Mouse (Mus musculus) limb, embryonic 15.5 days (tissue): ENCODE results near the gene Zfp40. TPM values are rescaled to one million over a fixed set of nuclear protein-coding genes. Genes with fewer than 3 reads are reported as not detected.
"Not testable (repeated sequence)": the region's sequence is repeated elsewhere in the genome, so short reads cannot be mapped to it uniquely, and the experiment has no call there.

ENCODE experiments used
- ATAC-seq: fragments of 200-750 bp; cut with Nextera tagmentation; 2 replicates; pipeline ENCODE4 v1.8.0; 2017; ENCODE audit warnings: low read depth, moderate TSS enrichment; ENCODE audit not compliant: insufficient number of reproducible peaks, low FRiP score, low TSS enrichment
- H3K27ac ChIP-seq: fragments of 300-500 bp; sonication (generic); 2 replicates; pipeline ENCODE4 v1.5.1; 2015; ENCODE audit warnings: moderate library complexity, mild to moderate bottlenecking, inconsistent platforms
- H3K27me3 ChIP-seq: fragments of 300-500 bp; sonication (generic); 2 replicates; pipeline ENCODE4 v1.6.1; 2015; ENCODE audit warnings: inconsistent platforms
- H3K36me3 ChIP-seq: fragments of 300-500 bp; sonication (generic); 2 replicates; pipeline ENCODE4 v1.6.1; 2015; ENCODE audit warnings: inconsistent platforms
- H3K4me1 ChIP-seq: fragments of 300-500 bp; sonication (generic); 2 replicates; pipeline ENCODE4 v1.6.1; 2015; ENCODE audit warnings: inconsistent platforms
- H3K4me2 ChIP-seq: fragments of 300-500 bp; sonication (generic); 2 replicates; pipeline ENCODE4 v1.6.1; 2015; ENCODE audit warnings: mild to moderate bottlenecking, inconsistent platforms
- H3K4me3 ChIP-seq: fragments of 300-500 bp; sonication (generic); 2 replicates; pipeline ENCODE4 v1.5.1; 2015; ENCODE audit warnings: mild to moderate bottlenecking, inconsistent platforms
- H3K9ac ChIP-seq: fragments of 300-500 bp; sonication (generic); 2 replicates; pipeline ENCODE4 v1.6.1; 2015; ENCODE audit warnings: inconsistent platforms
- H3K9me3 ChIP-seq: fragments of 300-500 bp; sonication (generic); 2 replicates; pipeline ENCODE4 v1.6.1; 2016; ENCODE audit warnings: inconsistent platforms
- WGBS: fragments of 180-500 bp; shearing (Covaris S2); methylation state at CpG from one replicate; pipeline ENCODE4 v1.1.7; 2015; 5-methylcytosine and 5-hydroxymethylcytosine counted together
- polyA plus RNA-seq: library from polyadenylated mRNA; unstranded; fragments of >200 nt; fragmentation: Nextera tagmentation; extraction: Ambion mirVana; gene quantifications from 2 replicates; pipeline ENCODE4 v1.2.1, GENCODE M21; 2015

Zfp40 gene
- polyA plus RNA-seq = 11.6 TPM in 2 replicates

DNA sequence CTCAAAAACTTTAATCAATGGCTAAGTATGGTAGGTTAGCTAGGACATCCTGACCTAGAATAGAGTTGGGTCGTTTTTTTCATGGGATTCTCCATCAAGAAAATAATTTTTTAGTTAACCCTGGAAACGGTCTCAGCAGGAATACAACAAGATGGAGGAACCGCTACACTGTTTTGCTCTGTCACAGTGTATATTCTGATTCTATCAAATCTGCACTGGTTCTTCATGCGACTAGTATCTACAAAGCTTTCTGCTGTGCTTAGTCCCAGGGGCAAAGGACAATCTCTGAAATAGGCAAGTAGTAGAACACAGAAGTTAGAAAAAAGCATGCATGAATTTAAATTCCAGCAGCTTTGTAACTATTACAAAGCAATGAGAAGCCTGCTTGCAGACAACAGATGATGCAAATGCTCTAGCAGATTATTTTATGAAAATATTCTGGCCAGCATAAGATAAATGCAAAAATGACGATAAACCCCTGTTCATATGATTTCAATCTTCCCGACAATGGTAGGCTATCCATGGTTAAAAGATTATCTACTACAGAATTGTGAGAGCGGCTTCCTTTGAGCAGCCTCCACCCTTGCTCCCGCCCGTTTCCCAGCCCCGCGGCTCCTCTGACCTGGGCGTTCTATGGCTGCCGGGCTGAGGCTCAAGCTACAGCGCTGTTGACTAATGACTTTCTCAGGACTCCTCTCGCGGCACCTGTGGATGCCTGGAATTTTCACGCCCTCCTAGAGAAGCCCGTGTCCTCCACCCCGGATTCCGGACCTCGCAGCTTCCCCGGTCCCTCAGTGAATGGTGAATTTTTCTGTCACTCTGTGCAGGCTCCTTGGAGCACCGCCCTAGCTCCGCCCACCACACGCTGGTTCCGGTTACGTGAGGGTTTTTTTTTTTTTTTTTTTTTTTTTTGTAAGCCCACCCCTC lies at the start of gene Zfp40:
Gene Zfp40, minus strand, starts transcription at position 800 of the 927 bp plus-strand sequence.
- ATAC-seq = peak; percentile 100
- 5% methylated on average over 27 of the region's 27 CpGs for WGBS
- H3K4me1 ChIP-seq = peaks cover 4% of the 10 kb centered on the region
- peak within 1 kb of the TSS; percentile 63 for H3K9ac ChIP-seq
- peak within 1 kb of the TSS; percentile 64 for H3K4me2 ChIP-seq
- peak within 1 kb of the TSS; percentile 73 for H3K4me3 ChIP-seq
- no peaks in the 10 kb centered on the region for H3K27me3 ChIP-seq
- no peaks in the 10 kb centered on the region for H3K9me3 ChIP-seq
- peak within 1 kb of the TSS; percentile 88 for H3K27ac ChIP-seq
- H3K36me3 ChIP-seq = no peaks in the 10 kb centered on the region

GRCm38 (mm10) chr17:23218320-23218719 lies 25.3 kb upstream of the Zfp40 start:
- no peak overlapping the region for H3K4me2 ChIP-seq
- 84% methylated on average over 2 of the region's 2 CpGs for WGBS
- H3K9me3 ChIP-seq = no peaks in the 10 kb centered on the region
- H3K27ac ChIP-seq = no peak overlapping the region
- H3K9ac ChIP-seq = no peak overlapping the region
- H3K27me3 ChIP-seq = no peaks in the 10 kb centered on the region
- no peak for ATAC-seq
- H3K4me3 ChIP-seq = no peak overlapping the region
- H3K36me3 ChIP-seq = no peaks in the 10 kb centered on the region
- H3K4me1 ChIP-seq = no peaks in the 10 kb centered on the region

DNA sequence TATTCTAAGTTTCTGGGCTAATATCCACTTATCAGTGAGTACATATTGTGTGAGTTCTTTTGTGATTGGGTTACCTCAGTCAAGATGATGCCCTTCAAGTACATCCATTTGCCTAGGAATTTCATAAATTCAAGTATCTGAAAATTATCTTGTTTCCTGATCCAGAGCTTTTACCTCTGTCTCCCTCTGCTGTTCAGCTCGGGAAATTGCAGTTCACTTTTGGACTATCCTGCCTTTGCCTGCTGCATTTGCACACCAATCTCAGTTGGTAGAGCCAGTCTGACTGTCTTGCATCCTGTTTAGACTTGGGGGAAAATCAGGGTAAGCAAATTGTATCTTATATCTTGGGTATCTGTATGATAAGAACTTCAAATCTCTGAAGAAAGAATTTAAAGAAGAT lies 6.8 kb upstream of the Zfp40 start:
- not testable (repeated sequence) for H3K9ac ChIP-seq, H3K36me3 ChIP-seq, ATAC-seq, H3K27me3 ChIP-seq, H3K27ac ChIP-seq, H3K9me3 ChIP-seq, H3K4me2 ChIP-seq, H3K4me3 ChIP-seq, H3K4me1 ChIP-seq
- 3% methylated on average over 1 of the region's 1 CpGs for WGBS

- peaks cover 4% of the 10 kb centered on the region for H3K4me1 ChIP-seq
- H3K27me3 ChIP-seq = no peaks in the 10 kb centered on the region
- no peaks in the 10 kb centered on the region for H3K9me3 ChIP-seq
- H3K4me2 ChIP-seq = peak overlapping the region; percentile 64
- peak; percentile 86 for ATAC-seq
- peak overlapping the region; percentile 73 for H3K4me3 ChIP-seq
- under 1% methylated on average over 11 of the region's 11 CpGs for WGBS
- peak overlapping the region; percentile 81 for H3K27ac ChIP-seq
- no peaks in the 10 kb centered on the region for H3K36me3 ChIP-seq
- H3K9ac ChIP-seq = peak overlapping the region; percentile 37; the same call in 1 of the 2 replicates
Measured at GRCm38 (mm10) chr17:23193441-23193840, 389 bp upstream of the Zfp40 start.

DNA sequence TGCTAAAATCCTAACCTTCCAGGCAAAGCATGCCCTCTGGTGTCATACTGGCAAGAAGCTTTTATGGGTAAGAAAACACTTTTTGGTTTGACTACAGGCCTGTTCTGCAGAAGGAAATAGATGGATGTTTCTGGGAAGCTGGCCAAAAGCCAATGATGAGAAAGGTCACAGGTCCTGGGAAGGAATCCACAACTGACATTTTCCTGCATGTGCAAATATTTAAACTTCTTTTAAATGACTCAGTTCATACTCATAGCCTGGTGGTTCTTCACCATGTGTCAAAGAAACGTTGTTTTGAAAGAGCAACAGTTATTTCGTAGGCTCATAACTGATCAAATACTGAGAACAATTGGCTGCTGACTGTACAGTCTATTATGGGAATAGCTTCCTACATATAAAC lies 5.4 kb downstream of the Zfp40 start:
- Histone ChIP-seq H3K27ac (no peak overlapping the region), H3K4me1 (peaks cover 4% of the 10 kb centered on the region), H3K4me3 (no peak overlapping the region), H3K4me2 (no peak overlapping the region), H3K36me3 (peaks cover 22% of the 10 kb centered on the region), H3K27me3 (no peaks in the 10 kb centered on the region), H3K9me3 (no peaks in the 10 kb centered on the region), H3K9ac (no peak overlapping the region)
- no peak for ATAC-seq
- WGBS = 75% methylated on average over 2 of the region's 2 CpGs

Other genes with a start within 250 kb of the Zfp40 start
- not detected in 2 replicates for gene Vmn2r-ps130, start 132.1 kb downstream of the Zfp40 start, polyA plus RNA-seq
- gene Vmn2r114, start 119.3 kb upstream of the Zfp40 start, polyA plus RNA-seq = 0.01 TPM in 1 of 2 replicates, not detected in the other
- gene Vmn2r115, start 150.5 kb upstream of the Zfp40 start, polyA plus RNA-seq = not detected in 2 replicates
- gene Vmn2r116, start 191.4 kb upstream of the Zfp40 start, polyA plus RNA-seq = not detected in 2 replicates